Mouse (Mus musculus) layer of hippocampus, adult 2 months (tissue): ENCODE measurements around the gene Trnau1ap. TPM values are rescaled to one million over a fixed set of nuclear protein-coding genes. Genes with fewer than 3 reads are reported as not detected.
"Not testable (repeated sequence)": the region's sequence is repeated elsewhere in the genome, so short reads cannot be mapped to it uniquely, and the experiment has no call there.

ENCODE experiments used
- DNase-seq, 2 experiments: peaks; one replicate each; pipeline ENCODE4 v3.0.0; 2022; ENCODE audit warnings: low spot score in 2 of 2
- H3K27ac ChIP-seq: fragments of 200-600 bp; 2 replicates; pipeline ENCODE4 v1.8.1; 2022
- H3K4me3 ChIP-seq: fragments of 200-600 bp; 2 replicates; pipeline ENCODE4 v1.8.1; 2022; ENCODE audit warnings: mild to moderate bottlenecking
- CTCF ChIP-seq: fragments of 200-600 bp; conservative IDR thresholded peaks from 2 replicates; pipeline ENCODE4 v1.8.1; 2022; ENCODE audit warnings: antibody characterized with exemption, mild to moderate bottlenecking, moderate library complexity
- total RNA-seq, 2 experiments: library from RNA; stranded (reverse); gene quantifications; 2 replicates each; pipeline ENCODE4 v1.2.3; 2021

Trnau1ap gene
- total RNA-seq, 2 experiments from 2014 or later = 20.7 to 26.0 TPM

- Histone ChIP-seq H3K4me3 (peak within 1 kb of the TSS; percentile 61), H3K27ac (peak within 1 kb of the TSS; percentile 67)
- TF ChIP-seq CTCF = peak; percentile 55
- DNase-seq = peak; percentile 35 to 48
These were observed 26.3 kb downstream of the Trnau1ap start, which contains the start of gene Rab42 for GRCm38 (mm10) chr4:132302939-132303479. Rab42 (minus strand) TSS chr4:132303385.

GRCm38 (mm10) chr4:132301965-132302938 lies 27.1 kb downstream of the Trnau1ap start:
- no peak for DNase-seq
- TF ChIP-seq CTCF = no peak
- Histone ChIP-seq H3K4me3 (peak overlapping the region; percentile 61), H3K27ac (peak overlapping the region; percentile 67; the same call in 1 of the 2 replicates)

GRCm38 (mm10) chr4:132301486-132301885 lies 27.9 kb downstream of the Trnau1ap start:
- TF ChIP-seq CTCF = no peak
- no peak overlapping the region for H3K4me3 ChIP-seq
- no peak overlapping the region; the same call in 1 of the 2 replicates for H3K27ac ChIP-seq
- DNase-seq = no peak

- no peak overlapping the region for H3K4me3 ChIP-seq
- no peak for TF ChIP-seq CTCF
- H3K27ac ChIP-seq = no peak overlapping the region
- no peak for DNase-seq
These were observed 29.5 kb downstream of the Trnau1ap start for GRCm38 (mm10) chr4:132299849-132300248.

GRCm38 (mm10) chr4:132295696-132296390 lies 33.5 kb downstream of the Trnau1ap start:
- no peak for DNase-seq
- Histone ChIP-seq H3K4me3 (no peak overlapping the region), H3K27ac (no peak overlapping the region)
- TF ChIP-seq CTCF = peak; percentile 53

GRCm38 (mm10) chr4:132293682-132294240 lies 35.6 kb downstream of the Trnau1ap start:
- H3K4me3 ChIP-seq = no peak overlapping the region
- no peak for TF ChIP-seq CTCF
- H3K27ac ChIP-seq = no peak overlapping the region
- no peak for DNase-seq

- no peak overlapping the region for H3K4me3 ChIP-seq
- TF ChIP-seq CTCF = peak; percentile 86
- H3K27ac ChIP-seq = no peak overlapping the region
- peak in 1 of 2 experiments; percentile 49 for DNase-seq
These were observed 36.4 kb downstream of the Trnau1ap start for GRCm38 (mm10) chr4:132292988-132293387.

- no peak for DNase-seq
- Histone ChIP-seq H3K4me3 (no peak overlapping the region), H3K27ac (no peak overlapping the region)
- peak; percentile 53 for TF ChIP-seq CTCF
These were observed 37.6 kb downstream of the Trnau1ap start for GRCm38 (mm10) chr4:132291624-132292335.

GRCm38 (mm10) chr4:132291056-132291455 lies 38.3 kb downstream of the Trnau1ap start:
- no peak for TF ChIP-seq CTCF
- Histone ChIP-seq H3K4me3 (no peak overlapping the region), H3K27ac (no peak overlapping the region)
- DNase-seq = no peak

- not testable (repeated sequence) for DNase-seq, H3K4me3 ChIP-seq, H3K27ac ChIP-seq
These were observed 40.5 kb downstream of the Trnau1ap start for GRCm38 (mm10) chr4:132288840-132289239.

GRCm38 (mm10) chr4:132275949-132276348 lies 53.4 kb downstream of the Trnau1ap start:
- H3K27ac ChIP-seq = no peak overlapping the region
- no peak overlapping the region for H3K4me3 ChIP-seq
- TF ChIP-seq CTCF = no peak
- DNase-seq = no peak

GRCm38 (mm10) chr4:132274156-132274862 lies 55.0 kb downstream of the Trnau1ap start, which contains the start of gene Taf12:
Taf12 (plus strand) TSS chr4:132274375.
- peak within 1 kb of the TSS; percentile 85 for H3K4me3 ChIP-seq
- no peak for TF ChIP-seq CTCF
- H3K27ac ChIP-seq = peak within 1 kb of the TSS; percentile 95
- DNase-seq = peak; percentile 90
